Mouse (Mus musculus) NIH3T3 (cell line): ENCODE results near the gene Gm3532.
"Not testable (repeated sequence)": the region's sequence is repeated elsewhere in the genome, so short reads cannot be mapped to it uniquely, and the experiment has no call there.

Experiments
- DNase-seq: peaks from one replicate; pipeline ENCODE4 v3.0.0-alpha.2; 2012; ENCODE audit warnings: low read depth

The Gm3532 gene

GRCm38 (mm10) chr14:5538196-5538595 is at the start of gene Gm3532:
Gene Gm3532 (plus strand): TSS chr14:5538496.
- not testable (repeated sequence) for DNase-seq

- DNase-seq: not testable (repeated sequence)
These were observed 36.9 kb upstream of the Gm3532 start, which contains the start of gene Gm3488 for GRCm38 (mm10) chr14:5501374-5501773. Gene Gm3488 (plus strand): TSS chr14:5501674.
